Mouse (Mus musculus): ENCODE results near the gene Rasgrp2.

The Rasgrp2 gene

DNA sequence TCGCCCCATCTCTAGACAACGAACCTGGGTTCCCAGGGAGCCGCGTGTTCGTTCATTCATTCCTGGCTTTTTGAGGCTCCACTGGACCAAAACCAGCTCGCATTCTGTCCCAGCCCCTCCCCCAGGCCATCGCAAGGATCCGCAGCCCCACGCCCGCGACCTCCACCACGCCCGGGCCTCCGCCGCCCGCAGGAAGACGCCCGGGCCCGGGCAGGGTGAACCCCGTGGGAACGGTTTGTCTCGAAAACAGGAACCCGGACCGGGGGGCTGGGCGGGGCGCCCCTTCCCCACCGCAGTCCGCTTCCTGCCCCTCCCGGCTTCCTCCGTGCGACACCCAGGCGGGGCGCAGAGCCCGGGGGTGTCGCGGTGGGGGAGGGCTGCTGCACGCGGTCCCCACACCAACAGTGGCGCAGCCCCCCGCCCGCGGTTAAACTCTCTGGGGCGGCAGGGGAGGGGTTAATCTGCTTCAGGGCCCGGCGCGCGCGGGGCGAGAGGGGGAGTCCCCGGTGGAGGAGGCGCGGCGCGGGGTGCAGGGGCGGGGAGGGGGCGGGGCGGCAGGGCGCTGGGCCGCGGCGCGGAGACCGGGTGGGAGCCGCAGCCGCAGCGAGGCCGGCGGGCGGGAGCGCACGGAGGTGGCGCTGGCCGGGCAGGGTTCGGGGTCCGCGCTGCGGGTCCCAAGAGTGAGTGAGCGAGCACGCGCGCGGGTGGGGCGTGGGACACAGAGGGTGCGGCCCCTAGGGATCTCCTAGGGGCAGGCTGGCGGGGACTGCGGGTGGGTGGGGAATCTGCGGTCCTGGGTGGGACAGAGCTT lies at the start of gene Rasgrp2:
Gene Rasgrp2, plus strand, starts transcription at position 56 of the 811 bp plus-strand sequence.
- no peak for DNase-seq (ENCODE audit: low read depth, low spot score)

DNA sequence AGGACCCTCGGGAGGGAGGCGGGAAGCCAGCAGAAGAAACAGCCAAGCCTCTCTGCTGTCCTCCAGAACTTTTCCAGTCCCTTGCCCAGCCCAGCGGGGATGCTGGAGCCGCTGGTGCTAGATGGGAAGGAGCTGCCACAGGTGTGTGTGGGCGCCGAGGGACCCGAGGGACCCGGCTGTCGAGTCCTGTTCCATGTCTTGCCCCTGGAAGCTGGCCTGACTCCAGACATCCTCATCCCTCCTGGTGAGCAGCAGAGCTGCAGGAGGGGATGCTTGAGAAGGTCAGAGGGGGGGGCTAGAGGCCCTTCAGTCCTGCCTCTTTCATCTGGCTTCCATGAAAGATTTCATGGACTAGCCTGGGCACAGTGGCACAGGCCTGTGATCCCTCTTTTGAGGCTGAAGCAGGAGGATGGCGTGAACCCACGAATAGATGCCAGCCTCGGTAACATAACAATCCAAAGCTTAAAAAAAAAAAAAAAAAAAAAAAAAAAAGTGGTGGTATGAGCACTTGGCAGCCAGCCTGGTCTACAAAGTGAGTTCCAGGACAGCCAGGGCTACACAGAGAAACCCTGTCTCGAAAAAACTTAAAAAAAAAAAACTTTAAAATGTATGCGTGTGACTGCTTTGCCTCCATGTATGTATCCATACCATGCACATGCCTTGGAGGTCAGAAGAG lies 47.6 kb upstream of the Rasgrp2 start:
- DNase-seq (ENCODE audit: low read depth, low spot score): no peak

DNA sequence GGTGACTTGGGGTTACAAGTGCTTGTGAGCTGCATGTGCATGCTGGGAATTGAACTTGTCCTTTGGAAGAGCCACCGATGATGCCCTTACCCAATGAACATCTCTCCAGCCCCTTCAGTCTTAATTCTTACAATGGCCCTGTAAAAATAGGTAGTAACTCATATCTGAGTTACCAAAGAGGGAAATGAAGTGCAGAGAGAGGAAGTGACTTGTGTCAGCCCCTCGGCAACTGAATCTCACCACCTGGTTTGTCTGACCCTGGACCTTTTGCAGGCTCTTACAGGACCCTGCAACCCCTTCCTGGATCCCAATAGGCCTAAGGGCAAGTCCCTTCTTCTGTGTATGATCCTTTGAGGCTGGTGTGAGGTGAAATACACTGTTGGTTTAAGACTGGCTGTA lies 47.0 kb upstream of the Rasgrp2 start:
- DNase-seq (ENCODE audit: low read depth, low spot score): no peak

DNA sequence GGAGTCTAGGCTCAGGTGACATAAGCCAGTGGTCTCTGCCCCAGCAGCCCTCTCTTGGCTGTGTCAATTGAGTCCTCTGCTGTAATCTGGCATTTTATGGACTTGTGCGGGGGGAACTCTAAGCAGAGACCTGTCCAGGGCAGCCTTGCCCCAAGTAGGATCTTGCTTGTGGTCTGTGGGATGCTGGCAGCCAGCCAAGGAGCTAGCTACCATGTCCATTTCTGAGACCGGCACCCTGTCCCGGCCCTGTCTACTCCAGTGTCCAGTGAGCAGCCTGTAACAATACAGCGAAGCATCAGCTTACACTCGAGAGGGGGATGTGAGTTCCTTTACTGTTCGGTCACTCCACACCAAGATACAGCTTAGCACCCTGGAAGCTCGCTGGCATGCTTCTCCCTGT lies 45.1 kb upstream of the Rasgrp2 start:
- no peak for DNase-seq (ENCODE audit: low read depth, low spot score)

DNA sequence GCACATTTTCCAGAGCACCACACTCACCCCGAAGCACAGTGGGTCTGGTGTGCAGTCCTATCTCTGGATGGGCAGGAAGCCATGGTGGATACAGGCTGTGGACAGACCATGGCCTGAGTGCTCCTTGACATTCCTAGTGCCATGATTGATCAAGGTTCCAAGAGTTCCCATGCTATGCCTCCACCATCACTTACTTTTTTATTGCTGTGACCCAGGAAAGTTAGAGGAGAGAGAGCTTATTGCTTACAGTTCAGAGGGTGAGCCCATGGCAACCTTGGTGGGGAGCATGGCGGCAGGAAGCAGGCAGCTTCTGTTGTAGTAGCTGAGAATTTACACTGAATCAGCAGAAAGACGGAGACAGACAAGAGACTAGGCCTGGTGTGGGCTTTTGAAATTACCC lies 37.8 kb upstream of the Rasgrp2 start:
- no peak for DNase-seq (ENCODE audit: low read depth, low spot score)

DNA sequence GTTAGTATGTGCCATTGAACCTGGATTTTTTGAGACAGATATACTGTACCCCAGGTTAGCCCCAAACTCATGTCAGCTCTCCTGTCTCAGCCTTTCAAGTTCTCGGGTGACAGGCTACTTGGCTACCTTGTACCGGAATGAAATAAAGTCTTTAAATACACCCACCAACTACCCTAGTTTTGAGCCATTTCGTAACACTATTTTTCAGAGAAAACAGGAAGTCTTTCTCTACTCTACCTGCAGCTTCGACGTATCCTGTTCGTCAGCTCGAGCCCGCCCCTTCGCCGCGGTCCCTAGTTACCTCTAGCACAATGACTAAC lies 36.1 kb upstream of the Rasgrp2 start:
- DNase-seq (ENCODE audit: low read depth, low spot score): no peak

DNA sequence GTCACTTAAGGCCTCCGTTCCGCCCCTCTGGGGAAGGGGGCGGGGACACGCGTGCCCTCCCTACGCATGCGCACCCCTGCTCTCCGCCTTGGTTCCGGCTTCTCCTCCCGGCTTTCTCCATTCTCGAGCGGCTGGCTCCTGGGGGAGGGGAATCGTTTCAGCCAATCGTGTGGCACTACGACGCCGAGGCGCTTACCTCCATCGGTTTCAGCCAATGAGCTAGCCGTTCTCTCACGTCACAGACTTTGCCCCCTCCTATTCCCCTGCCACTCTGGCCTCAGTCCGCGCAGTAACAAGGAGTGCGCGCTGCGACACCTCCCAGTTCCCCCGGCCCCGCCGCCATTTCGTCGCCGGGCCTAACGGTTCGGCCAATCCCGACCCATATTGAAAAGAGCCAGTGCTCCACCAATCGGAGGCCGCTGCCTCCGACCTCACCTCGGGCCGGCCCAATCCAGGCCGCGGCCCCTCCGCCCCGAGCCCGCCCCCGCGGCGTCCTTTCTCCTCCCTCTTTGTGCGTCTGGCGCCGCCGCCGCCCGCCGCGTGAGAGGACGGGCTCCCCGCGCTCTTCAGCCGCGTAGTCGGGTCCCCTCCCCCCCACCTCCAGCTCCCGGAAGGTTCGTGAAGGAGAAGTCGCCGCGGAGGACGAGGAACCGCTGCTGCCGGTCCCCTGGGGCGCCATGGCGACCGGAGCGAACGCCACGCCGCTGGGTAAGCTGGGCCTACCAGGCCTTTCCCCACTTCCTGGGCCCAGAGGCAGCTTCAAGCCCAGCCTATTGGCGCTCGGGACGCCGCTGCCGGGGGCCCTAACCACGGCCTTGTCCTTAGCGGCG lies 35.5 kb upstream of the Rasgrp2 start, which contains the start of gene Sf1:
Gene Sf1, plus strand, starts transcription at position 280 of the 830 bp plus-strand sequence.
- peak; percentile 100 for DNase-seq (ENCODE audit: low read depth, low spot score)

DNA sequence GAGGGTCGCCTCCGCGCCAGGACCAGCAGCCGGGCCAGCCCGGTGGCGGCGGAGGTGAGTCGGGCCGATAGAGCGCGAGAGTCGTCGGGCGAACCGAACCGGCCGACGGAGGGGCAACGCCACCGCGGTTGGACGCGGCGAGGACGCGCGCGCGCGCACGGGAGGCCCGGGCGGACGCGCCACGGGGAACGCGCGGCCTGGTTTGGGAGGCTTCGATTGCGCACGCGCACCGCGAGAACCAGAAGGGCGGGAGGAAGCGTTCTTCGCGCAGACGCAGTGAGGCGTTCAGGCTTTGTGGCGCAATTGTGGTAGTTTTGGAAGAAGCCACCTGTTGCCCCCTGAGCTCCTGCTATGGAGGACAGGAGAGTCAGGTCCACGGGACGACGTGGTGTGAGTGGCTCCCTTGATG lies 34.8 kb upstream of the Rasgrp2 start:
- DNase-seq (ENCODE audit: low read depth, low spot score): peak; percentile 83

DNA sequence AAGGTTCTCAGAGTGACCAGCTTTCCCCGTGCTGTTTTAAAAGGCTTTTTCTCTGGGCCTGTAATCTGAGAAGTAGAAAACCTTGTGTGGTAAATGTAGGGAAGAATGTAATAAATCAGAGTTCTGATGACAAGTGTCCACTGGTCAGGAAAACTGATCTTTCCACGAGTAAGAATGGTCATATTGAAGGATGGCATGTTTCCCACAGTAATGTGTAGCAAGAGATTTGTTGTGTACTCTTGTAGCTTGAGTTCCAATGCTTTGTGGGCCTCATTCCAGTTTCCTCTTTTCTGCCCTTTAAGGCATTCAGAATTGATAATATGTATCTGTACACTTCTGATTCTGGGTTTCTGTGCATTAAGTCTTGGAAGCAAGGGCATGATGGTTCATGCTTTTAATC lies 34.3 kb upstream of the Rasgrp2 start:
- no peak for DNase-seq (ENCODE audit: low read depth, low spot score)

DNA sequence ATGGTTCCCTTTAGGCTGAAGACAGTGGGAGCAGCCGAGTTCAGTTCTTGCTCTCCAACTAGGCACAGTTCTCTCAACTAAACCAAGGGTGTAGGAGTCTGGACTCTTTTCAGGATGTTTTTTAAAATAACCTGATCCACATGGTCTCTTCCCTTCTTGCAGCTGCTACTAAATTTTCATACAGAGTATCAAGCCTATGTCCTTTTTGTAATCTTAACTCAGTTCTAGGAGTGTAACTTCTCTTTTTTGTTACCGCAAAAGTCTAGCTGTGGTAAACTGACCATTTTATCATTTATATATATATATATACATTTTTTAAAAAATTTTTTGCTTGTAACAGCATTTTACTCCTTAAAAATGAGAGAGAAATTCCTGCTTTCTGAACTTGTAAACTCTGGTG lies 29.0 kb upstream of the Rasgrp2 start:
- DNase-seq (ENCODE audit: low read depth, low spot score): no peak

DNA sequence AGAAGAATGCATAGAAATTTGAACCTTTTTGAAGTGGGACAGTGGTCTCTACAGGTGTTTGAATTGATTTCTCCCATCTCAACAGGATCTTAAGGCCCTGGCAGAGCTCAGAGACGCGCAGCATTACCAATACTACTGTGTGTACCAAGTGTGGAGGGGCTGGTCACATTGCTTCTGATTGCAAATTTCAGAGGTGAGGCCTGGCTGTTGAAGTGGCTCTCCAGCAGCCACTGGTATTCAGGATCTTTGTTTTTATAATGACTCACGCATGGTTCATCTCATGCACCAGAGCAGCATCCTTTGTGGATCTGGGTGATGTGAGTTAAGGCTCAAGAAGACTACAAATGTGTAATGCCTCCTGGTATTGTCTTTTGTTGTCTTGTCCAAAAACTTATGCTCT lies 26.7 kb upstream of the Rasgrp2 start:
- DNase-seq (ENCODE audit: low read depth, low spot score): no peak

DNA sequence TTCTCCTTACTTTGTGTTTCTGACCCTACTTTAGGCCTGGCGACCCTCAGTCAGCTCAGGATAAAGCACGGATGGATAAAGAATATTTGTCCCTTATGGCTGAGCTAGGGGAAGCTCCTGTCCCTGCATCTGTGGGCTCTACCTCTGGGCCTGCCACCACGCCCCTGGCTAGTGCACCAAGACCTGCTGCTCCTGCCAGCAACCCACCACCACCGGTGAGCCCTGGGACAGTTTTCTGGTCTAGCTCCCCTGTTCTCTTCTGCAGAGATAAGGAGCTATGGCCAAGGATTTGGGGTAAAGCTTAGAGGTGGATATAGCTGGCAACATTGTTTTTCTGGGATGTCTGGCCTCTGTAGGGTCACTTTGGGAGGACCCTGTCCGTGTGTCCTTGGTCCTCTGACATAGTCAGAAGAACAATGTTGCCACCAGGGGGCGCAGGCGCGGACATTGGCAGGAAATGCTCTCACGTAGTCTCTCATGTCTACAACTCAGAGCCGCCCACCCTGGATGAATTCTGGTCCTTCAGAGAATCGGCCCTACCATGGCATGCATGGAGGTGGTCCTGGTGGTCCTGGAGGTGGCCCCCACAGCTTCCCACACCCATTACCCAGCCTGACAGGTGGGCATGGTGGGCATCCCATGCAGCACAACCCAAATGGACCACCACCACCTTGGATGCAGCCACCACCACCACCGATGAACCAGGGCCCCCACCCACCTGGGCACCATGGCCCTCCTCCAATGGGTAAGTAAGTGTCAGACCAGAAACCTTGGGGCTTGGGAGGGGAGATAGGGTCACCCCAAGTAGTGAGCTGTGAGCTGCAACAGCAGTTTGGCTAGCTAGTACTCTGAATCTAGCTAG lies 25.4 kb upstream of the Rasgrp2 start:
- peak; percentile 67 for DNase-seq (ENCODE audit: low read depth, low spot score)

DNA sequence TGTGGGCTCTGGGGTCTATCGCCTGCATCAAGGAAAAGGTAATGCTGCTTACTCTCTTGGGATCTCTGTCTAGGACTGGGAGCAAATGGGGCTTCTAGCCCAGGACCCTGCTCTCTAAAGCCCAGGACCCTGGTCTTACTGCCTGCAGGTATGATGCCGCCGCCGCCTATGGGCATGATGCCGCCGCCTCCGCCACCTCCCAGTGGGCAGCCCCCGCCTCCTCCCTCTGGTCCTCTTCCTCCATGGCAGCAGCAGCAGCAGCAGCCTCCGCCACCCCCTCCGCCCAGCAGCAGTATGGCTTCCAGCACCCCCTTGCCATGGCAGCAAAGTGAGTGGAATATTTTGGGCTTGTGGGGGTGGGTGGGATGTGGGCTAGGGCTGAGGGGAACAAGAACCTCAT lies 24.6 kb upstream of the Rasgrp2 start:
- no peak for DNase-seq (ENCODE audit: low read depth, low spot score)

DNA sequence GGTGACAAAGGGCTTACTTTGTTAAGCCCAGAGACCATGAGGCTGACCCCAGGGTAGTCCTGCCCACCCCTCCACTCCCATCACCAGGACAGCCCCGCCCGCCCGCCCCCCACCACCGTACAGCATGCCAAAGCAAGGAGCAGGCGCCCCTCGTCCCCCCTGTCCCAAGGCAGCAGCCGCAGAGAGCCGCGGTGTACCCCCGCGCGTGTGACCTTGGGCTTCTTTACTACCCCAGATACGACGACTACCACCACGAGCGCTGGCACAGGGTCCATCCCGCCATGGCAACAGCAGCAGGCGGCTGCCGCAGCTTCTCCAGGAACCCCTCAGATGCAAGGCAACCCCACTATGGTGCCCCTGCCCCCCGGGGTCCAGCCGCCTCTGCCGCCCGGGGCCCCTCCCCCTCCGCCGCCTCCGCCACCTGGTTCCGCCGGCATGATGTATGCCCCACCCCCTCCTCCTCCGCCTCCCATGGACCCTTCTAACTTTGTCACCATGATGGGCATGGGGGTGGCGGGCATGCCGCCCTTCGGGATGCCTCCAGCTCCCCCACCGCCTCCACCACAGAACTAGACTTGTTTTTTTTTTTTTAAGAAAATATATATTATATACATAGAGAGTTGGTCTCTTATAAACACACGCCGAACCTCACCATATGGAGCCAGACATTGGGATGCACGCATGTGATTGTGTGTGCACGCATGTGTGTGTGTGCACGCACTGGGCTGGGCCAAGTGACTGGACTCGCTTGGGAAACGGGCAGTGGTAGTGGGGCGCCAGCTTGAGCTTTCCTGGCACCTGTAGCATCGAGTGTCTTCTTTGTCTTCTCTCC lies 23.5 kb upstream of the Rasgrp2 start:
- DNase-seq (ENCODE audit: low read depth, low spot score): no peak

DNA sequence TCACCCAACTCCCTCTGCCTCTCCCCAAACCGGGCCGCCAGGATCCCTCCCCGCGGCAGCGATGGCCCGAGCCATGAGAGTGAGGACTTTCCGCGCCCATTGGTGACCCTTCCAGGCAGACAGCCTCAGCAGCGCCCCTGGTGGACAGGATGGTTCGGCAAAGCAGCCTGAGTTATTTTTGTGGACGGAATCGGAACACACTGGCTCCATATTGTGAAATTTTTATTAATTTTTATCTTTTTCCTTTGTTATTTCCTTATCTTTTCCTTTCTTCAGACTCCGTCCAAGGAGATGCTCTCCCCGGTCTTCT lies 22.9 kb upstream of the Rasgrp2 start:
- DNase-seq (ENCODE audit: low read depth, low spot score): no peak

DNA sequence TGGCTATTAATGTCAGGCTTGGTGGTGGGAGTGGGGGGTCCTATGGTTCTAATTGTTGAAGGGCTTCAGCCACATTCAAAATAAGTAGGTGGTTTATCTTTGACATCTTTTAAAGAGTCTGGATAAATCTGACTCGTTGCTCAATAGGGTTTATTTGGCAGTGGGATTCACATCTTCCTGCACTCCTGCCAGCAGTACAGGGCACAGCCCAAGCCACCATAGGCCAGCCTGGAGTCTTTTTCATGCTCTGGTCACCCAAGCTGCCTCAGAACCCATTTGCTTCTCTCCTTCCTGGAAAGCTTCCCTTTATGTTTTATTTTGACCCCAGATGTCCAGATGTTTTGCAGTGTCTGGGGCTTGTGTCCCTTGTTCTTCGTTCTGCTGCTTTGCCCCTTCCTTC lies 22.5 kb upstream of the Rasgrp2 start:
- DNase-seq (ENCODE audit: low read depth, low spot score): no peak

DNA sequence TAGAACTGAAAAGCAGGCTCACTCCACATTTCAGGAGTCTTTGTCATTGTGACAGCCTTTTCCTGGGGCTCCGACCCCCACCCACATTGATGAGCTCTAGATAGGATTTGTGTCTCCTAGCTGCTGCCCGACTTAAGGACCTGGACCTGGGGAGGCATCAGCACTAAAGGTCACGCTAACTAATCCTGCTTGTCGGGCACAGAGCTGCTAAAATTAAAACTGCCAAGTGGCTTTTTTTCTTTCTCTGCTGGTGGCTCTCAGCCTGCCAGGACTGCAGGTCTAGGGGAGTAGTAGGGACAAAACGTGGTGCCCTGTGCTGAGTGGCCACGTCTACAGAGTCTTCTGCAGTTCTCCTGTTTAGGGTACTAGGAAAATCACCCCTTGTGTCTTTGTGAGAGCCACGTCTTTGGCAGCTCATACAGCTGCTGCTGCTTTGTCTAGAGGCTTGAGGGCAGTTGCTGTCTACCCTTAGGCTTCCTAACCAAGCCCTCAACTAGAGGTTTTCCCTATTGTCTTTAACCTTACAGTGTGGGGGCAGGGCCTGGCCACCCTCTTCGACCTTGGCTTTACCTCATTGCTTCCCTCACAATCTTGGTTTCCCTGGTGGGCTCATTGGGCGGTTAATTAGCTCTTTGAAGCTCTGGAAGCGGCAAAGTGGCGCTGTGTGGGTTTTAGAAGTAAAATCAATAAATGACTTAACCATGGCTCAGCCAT lies 21.7 kb upstream of the Rasgrp2 start:
- no peak for DNase-seq (ENCODE audit: low read depth, low spot score)

DNA sequence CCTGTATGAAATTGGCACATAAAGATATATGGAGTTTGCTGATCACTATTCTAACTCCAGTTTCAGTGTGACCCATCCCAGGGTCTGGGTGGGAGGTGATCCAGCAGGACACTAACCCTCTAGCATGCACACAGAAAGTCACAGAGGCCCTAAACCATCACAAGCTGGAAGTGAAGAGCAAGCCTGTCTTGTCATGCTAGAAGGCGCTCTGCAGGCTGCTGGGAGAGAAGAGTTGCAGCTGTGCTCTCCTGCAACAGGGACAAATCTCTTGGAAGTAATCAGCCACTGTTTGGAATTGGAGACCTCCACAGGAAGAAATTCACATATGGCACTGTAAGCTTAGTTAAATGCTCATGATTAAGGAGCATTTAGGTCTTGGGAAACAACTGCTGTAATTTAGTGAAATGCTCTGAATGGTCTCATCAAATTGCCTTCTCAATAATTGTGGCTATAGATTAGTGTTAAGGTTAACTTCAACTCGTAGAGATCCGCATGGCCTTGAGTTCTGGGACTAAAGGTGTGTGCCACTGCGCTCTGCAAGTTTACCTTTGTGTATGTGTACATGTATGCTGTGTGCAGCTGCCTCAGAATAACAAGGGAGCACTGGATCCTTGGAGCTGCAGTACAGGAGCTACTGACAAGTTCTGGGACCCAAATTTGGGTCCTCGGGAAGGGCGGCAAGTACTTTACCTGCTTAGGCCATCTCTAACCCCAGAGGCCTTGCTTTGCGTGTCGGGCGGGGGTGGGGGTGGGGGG lies 18.6 kb upstream of the Rasgrp2 start:
- no peak for DNase-seq (ENCODE audit: low read depth, low spot score)

DNA sequence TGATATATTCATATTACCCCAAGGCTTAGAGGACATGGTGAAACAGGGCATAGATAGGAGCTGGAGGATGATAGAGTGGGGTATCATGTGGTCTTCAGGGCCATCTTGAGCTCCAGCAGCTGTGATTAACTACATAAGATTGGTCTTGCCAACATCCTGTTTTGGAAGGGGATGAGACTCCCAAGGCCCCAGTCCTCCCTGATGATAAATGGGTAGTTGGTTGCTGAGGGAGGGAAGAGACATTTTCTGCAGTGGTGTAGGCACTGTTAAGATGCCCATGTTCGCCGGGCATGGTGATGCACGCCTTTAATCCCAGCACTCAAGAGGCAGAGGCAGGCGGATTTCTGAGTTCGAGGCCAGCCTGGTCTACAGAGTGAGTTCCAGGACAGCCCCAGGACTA lies 17.9 kb upstream of the Rasgrp2 start:
- no peak for DNase-seq (ENCODE audit: low read depth, low spot score)
